Mouse (Mus musculus): ENCODE measurements around the gene Eddm3b. TPM values are rescaled to one million over a fixed set of nuclear protein-coding genes. Genes with fewer than 3 reads are reported as not detected.
"Not testable (repeated sequence)": the region's sequence is repeated elsewhere in the genome, so short reads cannot be mapped to it uniquely, and the experiment has no call there.

The Eddm3b gene
- polyA plus RNA-seq, 1 experiment from 2014 or later, result not detected

GRCm38 (mm10) chr14:51093496-51093895, 20.7 kb upstream of the Eddm3b start:
- no peaks in the 10 kb centered on the region for H3K9me3 ChIP-seq (ENCODE audit: control insufficient read depth, low read length)
- H3K27me3 ChIP-seq (replicated peaks; ENCODE audit: control insufficient read depth, insufficient read depth, low read length), result no peaks in the 10 kb centered on the region
- no peak overlapping the region for H3K4me2 ChIP-seq (ENCODE audit: low read length)
- WGBS, result 32% methylated on average over 3 of the region's 3 CpGs
- H3K4me3 ChIP-seq (replicated peaks; ENCODE audit: low read length), result no peak overlapping the region
- H3K27ac ChIP-seq (ENCODE audit: low read length), result no peak overlapping the region
- H3K9ac ChIP-seq (replicated peaks; ENCODE audit: low read depth, low read length), result no peak overlapping the region
- H3K4me1 ChIP-seq (replicated peaks; ENCODE audit: control insufficient read depth, insufficient read depth, low read length), result no peaks in the 10 kb centered on the region; the same call in 1 of the 2 replicates
- no peak for ATAC-seq
- H3K36me3 ChIP-seq (ENCODE audit: control insufficient read depth, insufficient read depth), result no peaks in the 10 kb centered on the region

GRCm38 (mm10) chr14:51094096-51094875, 19.9 kb upstream of the Eddm3b start:
- Histone ChIP-seq H3K4me1 (replicated peaks; ENCODE audit: control insufficient read depth, insufficient read depth, low read length) (no peaks in the 10 kb centered on the region), H3K4me2 (ENCODE audit: low read length) (no peak overlapping the region), H3K9ac (replicated peaks; ENCODE audit: low read depth, low read length) (no peak overlapping the region), H3K9me3 (ENCODE audit: control insufficient read depth, low read length) (no peaks in the 10 kb centered on the region), H3K36me3 (ENCODE audit: control insufficient read depth, insufficient read depth) (no peaks in the 10 kb centered on the region), H3K27ac (ENCODE audit: low read length) (no peak overlapping the region), H3K27me3 (replicated peaks; ENCODE audit: control insufficient read depth, insufficient read depth, low read length) (no peaks in the 10 kb centered on the region), H3K4me3 (replicated peaks; ENCODE audit: low read length) (no peak overlapping the region)
- ATAC-seq, result no peak
- WGBS, result 73% methylated on average over 5 of the region's 5 CpGs

- no peak overlapping the region for H3K4me3 ChIP-seq (replicated peaks; ENCODE audit: low read length)
- H3K9me3 ChIP-seq (ENCODE audit: control insufficient read depth, low read length), result no peaks in the 10 kb centered on the region
- no peak overlapping the region for H3K4me2 ChIP-seq (ENCODE audit: low read length)
- H3K27me3 ChIP-seq (replicated peaks; ENCODE audit: control insufficient read depth, insufficient read depth, low read length), result no peaks in the 10 kb centered on the region
- H3K4me1 ChIP-seq (replicated peaks; ENCODE audit: control insufficient read depth, insufficient read depth, low read length), result no peaks in the 10 kb centered on the region
- H3K36me3 ChIP-seq (ENCODE audit: control insufficient read depth, insufficient read depth), result no peaks in the 10 kb centered on the region
- H3K9ac ChIP-seq (replicated peaks; ENCODE audit: low read depth, low read length), result no peak overlapping the region
- no peak overlapping the region for H3K27ac ChIP-seq (ENCODE audit: low read length)
- WGBS, result 75% methylated on average over 9 of the region's 9 CpGs
- ATAC-seq, result no peak
Measured at GRCm38 (mm10) chr14:51094921-51095320, 19.3 kb upstream of the Eddm3b start.

- Histone ChIP-seq H3K36me3 (ENCODE audit: control insufficient read depth, insufficient read depth) (no peaks in the 10 kb centered on the region), H3K27ac (ENCODE audit: low read length) (no peak overlapping the region), H3K4me1 (replicated peaks; ENCODE audit: control insufficient read depth, insufficient read depth, low read length) (no peaks in the 10 kb centered on the region), H3K9me3 (ENCODE audit: control insufficient read depth, low read length) (no peaks in the 10 kb centered on the region), H3K9ac (replicated peaks; ENCODE audit: low read depth, low read length) (no peak overlapping the region), H3K4me3 (replicated peaks; ENCODE audit: low read length) (no peak overlapping the region), H3K4me2 (ENCODE audit: low read length) (no peak overlapping the region), H3K27me3 (replicated peaks; ENCODE audit: control insufficient read depth, insufficient read depth, low read length) (no peaks in the 10 kb centered on the region)
- 68% methylated on average over 9 of the region's 9 CpGs for WGBS
- no peak for ATAC-seq
Measured at GRCm38 (mm10) chr14:51095736-51096524, 18.3 kb upstream of the Eddm3b start.

GRCm38 (mm10) chr14:51098300-51098699, 15.9 kb upstream of the Eddm3b start:
- H3K4me1 ChIP-seq (replicated peaks; ENCODE audit: control insufficient read depth, insufficient read depth, low read length); H3K27me3 ChIP-seq (replicated peaks; ENCODE audit: control insufficient read depth, insufficient read depth, low read length); H3K9ac ChIP-seq (replicated peaks; ENCODE audit: low read depth, low read length); H3K9me3 ChIP-seq (ENCODE audit: control insufficient read depth, low read length); H3K27ac ChIP-seq (ENCODE audit: low read length); H3K4me3 ChIP-seq (replicated peaks; ENCODE audit: low read length); H3K4me2 ChIP-seq (ENCODE audit: low read length); H3K36me3 ChIP-seq (ENCODE audit: control insufficient read depth, insufficient read depth): not testable (repeated sequence)
- WGBS, result 12% methylated on average over 1 of the region's 1 CpGs
- ATAC-seq, result peak; percentile 64

- no peak overlapping the region for H3K9ac ChIP-seq (replicated peaks; ENCODE audit: low read depth, low read length)
- no peaks in the 10 kb centered on the region for H3K4me1 ChIP-seq (replicated peaks; ENCODE audit: control insufficient read depth, insufficient read depth, low read length)
- no peak overlapping the region for H3K4me2 ChIP-seq (ENCODE audit: low read length)
- no peaks in the 10 kb centered on the region for H3K36me3 ChIP-seq (ENCODE audit: control insufficient read depth, insufficient read depth)
- ATAC-seq, result no peak
- H3K27me3 ChIP-seq (replicated peaks; ENCODE audit: control insufficient read depth, insufficient read depth, low read length), result no peaks in the 10 kb centered on the region
- H3K27ac ChIP-seq (ENCODE audit: low read length), result no peak overlapping the region
- H3K9me3 ChIP-seq (ENCODE audit: control insufficient read depth, low read length), result no peaks in the 10 kb centered on the region
- no peak overlapping the region for H3K4me3 ChIP-seq (replicated peaks; ENCODE audit: low read length)
- WGBS, result 97% methylated on average over 11 of the region's 11 CpGs
Measured at GRCm38 (mm10) chr14:51098921-51099320, 15.3 kb upstream of the Eddm3b start.

- no peaks in the 10 kb centered on the region for H3K4me1 ChIP-seq (replicated peaks; ENCODE audit: control insufficient read depth, insufficient read depth, low read length)
- ATAC-seq, result no peak
- no peak overlapping the region for H3K4me2 ChIP-seq (ENCODE audit: low read length)
- no peak overlapping the region for H3K4me3 ChIP-seq (replicated peaks; ENCODE audit: low read length)
- no peaks in the 10 kb centered on the region for H3K36me3 ChIP-seq (ENCODE audit: control insufficient read depth, insufficient read depth)
- H3K27ac ChIP-seq (ENCODE audit: low read length), result no peak overlapping the region
- H3K27me3 ChIP-seq (replicated peaks; ENCODE audit: control insufficient read depth, insufficient read depth, low read length), result no peaks in the 10 kb centered on the region
- 76% methylated on average over 9 of the region's 9 CpGs for WGBS
- no peak overlapping the region for H3K9ac ChIP-seq (replicated peaks; ENCODE audit: low read depth, low read length)
- H3K9me3 ChIP-seq (ENCODE audit: control insufficient read depth, low read length), result no peaks in the 10 kb centered on the region
Measured at GRCm38 (mm10) chr14:51101284-51101683, 12.9 kb upstream of the Eddm3b start.

GRCm38 (mm10) chr14:51103217-51103616, 11.0 kb upstream of the Eddm3b start:
- ATAC-seq, result peak; percentile 54; the same call in 1 of the 2 replicates
- 38% methylated on average over 3 of the region's 3 CpGs for WGBS
- H3K4me2 ChIP-seq (ENCODE audit: low read length), result no peak overlapping the region

GRCm38 (mm10) chr14:51104366-51104765, 9.9 kb upstream of the Eddm3b start:
- 92% methylated on average over 2 of the region's 2 CpGs for WGBS

More at GRCm38 (mm10) chr14:51103217-51103616, 11.0 kb upstream of the Eddm3b start:
- Histone ChIP-seq H3K4me3 (replicated peaks; ENCODE audit: low read length) (no peak overlapping the region), H3K4me1 (replicated peaks; ENCODE audit: control insufficient read depth, insufficient read depth, low read length) (no peaks in the 10 kb centered on the region), H3K27me3 (replicated peaks; ENCODE audit: control insufficient read depth, insufficient read depth, low read length) (no peaks in the 10 kb centered on the region), H3K9me3 (ENCODE audit: control insufficient read depth, low read length) (no peaks in the 10 kb centered on the region), H3K27ac (ENCODE audit: low read length) (no peak overlapping the region), H3K36me3 (ENCODE audit: control insufficient read depth, insufficient read depth) (no peaks in the 10 kb centered on the region), H3K9ac (replicated peaks; ENCODE audit: low read depth, low read length) (no peak overlapping the region)

More at GRCm38 (mm10) chr14:51104366-51104765, 9.9 kb upstream of the Eddm3b start:
- H3K9me3 ChIP-seq (ENCODE audit: control insufficient read depth, low read length), result no peaks in the 10 kb centered on the region; the same call in 1 of the 2 replicates
- H3K9ac ChIP-seq (replicated peaks; ENCODE audit: low read depth, low read length), result no peak overlapping the region
- ATAC-seq, result no peak
- H3K4me1 ChIP-seq (replicated peaks; ENCODE audit: control insufficient read depth, insufficient read depth, low read length), result no peaks in the 10 kb centered on the region
- no peaks in the 10 kb centered on the region for H3K27me3 ChIP-seq (replicated peaks; ENCODE audit: control insufficient read depth, insufficient read depth, low read length)
- no peak overlapping the region for H3K4me3 ChIP-seq (replicated peaks; ENCODE audit: low read length)
- no peak overlapping the region for H3K4me2 ChIP-seq (ENCODE audit: low read length)
- H3K36me3 ChIP-seq (ENCODE audit: control insufficient read depth, insufficient read depth), result no peaks in the 10 kb centered on the region
- H3K27ac ChIP-seq (ENCODE audit: low read length), result no peak overlapping the region

Measured in forebrain, embryonic 16.5 days (tissue).